Mouse (Mus musculus) intestine, embryonic 14.5 days (tissue): ENCODE results near the gene Ufsp1. TPM values are rescaled to one million over a fixed set of nuclear protein-coding genes. Genes with fewer than 3 reads are reported as not detected.

Experiments
- ATAC-seq: fragments of 200-750 bp; cut with Nextera tagmentation; replicated peaks from 2 replicates; pipeline ENCODE4 v1.8.0; 2017; ENCODE audit warnings: low read depth, moderate number of reproducible peaks, moderate TSS enrichment, moderate library complexity; ENCODE audit not compliant: low FRiP score, low TSS enrichment
- DNase-seq: peaks from one replicate; pipeline ENCODE4 v3.0.0-alpha.2; 2018; ENCODE audit warnings: low spot score
- H3K27ac ChIP-seq: fragments of 300-500 bp; sonication (generic); 2 replicates; pipeline ENCODE4 v1.5.1; 2014; ENCODE audit warnings: low read depth, mild to moderate bottlenecking, control low read depth
- H3K27me3 ChIP-seq: fragments of 300-500 bp; sonication (generic); replicated peaks from 2 replicates; pipeline ENCODE4 v1.6.1; 2014; ENCODE audit warnings: low read length, control low read depth; ENCODE audit not compliant: control insufficient read depth, insufficient read depth
- H3K36me3 ChIP-seq: fragments of 300-500 bp; sonication (generic); 2 replicates; pipeline ENCODE4 v1.6.1; 2014; ENCODE audit warnings: low read length, control low read depth; ENCODE audit not compliant: control insufficient read depth, insufficient read depth
- H3K4me1 ChIP-seq: fragments of 300-500 bp; sonication (generic); replicated peaks from 2 replicates; pipeline ENCODE4 v1.6.1; 2014; ENCODE audit warnings: low read length, control low read depth, mixed read lengths; ENCODE audit not compliant: control insufficient read depth, insufficient read depth
- H3K4me2 ChIP-seq: fragments of 300-500 bp; sonication (generic); 2 replicates; pipeline ENCODE4 v1.6.1; 2014; ENCODE audit warnings: low read length
- H3K4me3 ChIP-seq: fragments of 300-500 bp; sonication (generic); 2 replicates; pipeline ENCODE4 v1.5.1; 2014; ENCODE audit warnings: low read depth, low read length, control low read depth, mixed read lengths
- H3K9ac ChIP-seq: fragments of 300-500 bp; sonication (generic); 2 replicates; pipeline ENCODE4 v1.6.1; 2014; ENCODE audit warnings: mild to moderate bottlenecking, low read length
- H3K9me3 ChIP-seq: fragments of 300-500 bp; sonication (generic); 2 replicates; pipeline ENCODE4 v1.6.1; 2016; ENCODE audit warnings: low read length, control low read depth; ENCODE audit not compliant: control insufficient read depth
- microRNA-seq: library from miRNA; unstranded; fragments of <30 nt; microRNA quantifications from one replicate; pipeline ENCODE4, GENCODE M21; 2016
- polyA plus RNA-seq: library from polyadenylated mRNA; unstranded; fragments of >200 nt; fragmentation: Nextera tagmentation; extraction: Ambion mirVana; gene quantifications from 2 replicates; pipeline ENCODE4 v1.2.1, GENCODE M21; 2014

Gene Ufsp1
- polyA plus RNA-seq, 1 experiment from 2014 or later: 10.6 TPM

DNA sequence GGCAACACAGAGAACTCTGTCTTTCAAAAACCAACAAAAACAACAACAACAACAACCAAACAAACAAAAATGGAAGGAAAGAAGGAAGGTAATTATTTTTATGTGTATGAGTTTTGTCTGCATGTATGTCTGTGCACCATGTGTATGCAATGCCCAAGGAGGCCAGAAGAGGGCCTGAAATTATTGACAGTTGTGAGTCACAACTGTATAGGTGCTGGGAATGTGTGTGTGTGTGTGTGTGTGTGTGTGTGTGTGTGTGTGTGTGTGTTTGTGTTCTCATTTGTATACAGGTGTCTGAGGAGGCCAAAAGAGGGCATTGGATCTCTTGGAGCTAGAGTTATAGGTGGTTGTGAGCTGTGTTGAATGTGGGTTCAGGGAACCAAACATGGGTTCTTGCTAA, 49.4 kb downstream of the Ufsp1 start:
- DNase-seq (no peak), ATAC-seq (no peak)
- Histone ChIP-seq H3K4me1 (peaks cover 19% of the 10 kb centered on the region), H3K9me3 (no peaks in the 10 kb centered on the region), H3K36me3 (no peaks in the 10 kb centered on the region), H3K27ac (no peak overlapping the region), H3K4me2 (no peak overlapping the region), H3K27me3 (no peaks in the 10 kb centered on the region), H3K4me3 (no peak overlapping the region), H3K9ac (no peak overlapping the region)

Small RNAs within 50 kb of the gene (microRNA-seq; reads per million reads assigned to microRNA genes)
- gene Mir7036 (0.42 reads per million), gene Mir8116 (not detected)

Other genes with a start within 250 kb of the Ufsp1 start
- 188 and 189 TPM in 2 replicates for gene Ap1s1, start 248.5 kb upstream of the Ufsp1 start, polyA plus RNA-seq
- 0.34 and 0.36 TPM in 2 replicates for gene Serpine1, start 222.4 kb upstream of the Ufsp1 start, polyA plus RNA-seq
- gene Trim56, start 178.4 kb upstream of the Ufsp1 start, polyA plus RNA-seq: 8.5 and 9.7 TPM in 2 replicates
- 0.81 and 1.3 TPM in 2 replicates for gene Muc3, start 145.3 kb upstream of the Ufsp1 start, polyA plus RNA-seq
- gene Muc3a, start 82.2 kb upstream of the Ufsp1 start, polyA plus RNA-seq: 2.2 and 2.4 TPM in 2 replicates
- gene Ache, start 7.1 kb upstream of the Ufsp1 start, polyA plus RNA-seq: 11.7 and 13.6 TPM in 2 replicates
- gene Srrt, start 13.0 kb downstream of the Ufsp1 start, polyA plus RNA-seq: 118 and 122 TPM in 2 replicates
- 73.3 and 77.7 TPM in 2 replicates for gene Trip6, start 19.8 kb downstream of the Ufsp1 start, polyA plus RNA-seq
- gene Slc12a9, start 39.0 kb downstream of the Ufsp1 start, polyA plus RNA-seq: 7.9 and 9.5 TPM in 2 replicates
- 48.2 and 51.3 TPM in 2 replicates for gene Ephb4, start 55.5 kb downstream of the Ufsp1 start, polyA plus RNA-seq
- gene Zan, start 182.4 kb downstream of the Ufsp1 start, polyA plus RNA-seq: 0.90 and 0.93 TPM in 2 replicates
- gene Pop7, start 207.9 kb downstream of the Ufsp1 start, polyA plus RNA-seq: 58.8 and 65.1 TPM in 2 replicates
- 12.1 and 13.5 TPM in 2 replicates for gene Gigyf1, start 223.9 kb downstream of the Ufsp1 start, polyA plus RNA-seq
- 0.71 and 0.80 TPM in 2 replicates for gene Epo, start 238.6 kb downstream of the Ufsp1 start, polyA plus RNA-seq
- gene Gnb2, start 238.9 kb downstream of the Ufsp1 start, polyA plus RNA-seq: 390 and 430 TPM in 2 replicates